Mouse (Mus musculus): ENCODE measurements around the gene Mtf1. TPM values are rescaled to one million over a fixed set of nuclear protein-coding genes. Genes with fewer than 3 reads are reported as not detected.

Mtf1 gene
- total and polyA plus RNA-seq, 3 experiments, result 17.8 to 37.8 (median 28.9) TPM

GRCm38 (mm10) chr4:124894508-124895428 lies 92.9 kb downstream of the Mtf1 start:
- Histone ChIP-seq H3K36me3 (ENCODE audit: control insufficient read depth in 1 of 2, insufficient read depth in 2 of 2, low read length in 2 of 2) (no peaks in the 10 kb centered on the region), H3K79me2 (ENCODE audit: control insufficient read depth, insufficient read depth, low read length, poor library complexity) (no peaks in the 10 kb centered on the region), H3K27me3 (ENCODE audit: control insufficient read depth in 1 of 2, insufficient read depth in 2 of 2, low read length in 2 of 2) (peaks cover 0 to 2% of the 10 kb centered on the region in 2 experiments; a peak in 1 of 4 replicates), H3K4me1 (ENCODE audit: control insufficient read depth in 1 of 2, insufficient read depth in 2 of 2, low read length in 2 of 2) (no peaks in the 10 kb centered on the region), H3K4me3 (ENCODE audit: control insufficient read depth in 1 of 2, insufficient read depth in 1 of 2, low read depth in 2 of 2, low read length in 2 of 2) (no peak overlapping the region), H3K9me3 (replicated peaks; ENCODE audit: insufficient read depth, low read length) (no peaks in the 10 kb centered on the region), H3K27ac (ENCODE audit: control insufficient read depth, low read depth, low read length) (no peak overlapping the region), H3K9ac (ENCODE audit: control insufficient read depth, low read depth, low read length, poor library complexity, severe bottlenecking) (no peak overlapping the region)
- TF ChIP-seq MAZ (IDR thresholded peaks at IDR 0.05; ENCODE audit: low read depth, low read length) (no peak), SMC3 (IDR thresholded peaks at IDR 0.05; ENCODE audit: low read depth, low read length) (no peak), JUND (IDR thresholded peaks at IDR 0.05; ENCODE audit: low read depth, low read length) (no peak), UBTF (IDR thresholded peaks at IDR 0.05; ENCODE audit: borderline replicate concordance, insufficient read depth, low read depth, low read length) (no peak), ZMIZ1 (IDR thresholded peaks at IDR 0.05; ENCODE audit: low read depth, low read length) (no peak), ZC3H11A (IDR thresholded peaks at IDR 0.05; ENCODE audit: low read depth, low read length) (no peak), BHLHE40 (IDR thresholded peaks at IDR 0.05; ENCODE audit: borderline replicate concordance, low read depth, low read length) (no peak), MXI1 (IDR thresholded peaks at IDR 0.05; ENCODE audit: low read depth, low read length) (no peak), CHD2 (IDR thresholded peaks at IDR 0.05; ENCODE audit: low read length) (no peak), CHD1 (IDR thresholded peaks at IDR 0.05; ENCODE audit: low read depth, low read length) (no peak), MEF2A (IDR thresholded peaks at IDR 0.05; ENCODE audit: extremely low read depth, insufficient replicate concordance, low read depth, low read length, poor library complexity, severe bottlenecking) (no peak), CTCF (IDR thresholded peaks at IDR 0.05 in 2 of 3, conservative IDR thresholded peaks at IDR 0.05 in 1 of 3; ENCODE audit: control insufficient read depth in 1 of 3, insufficient read depth in 1 of 3, low read depth in 2 of 3, low read length in 3 of 3, poor library complexity in 1 of 3, severe bottlenecking in 1 of 3) (no peak)
- no peak for DNase-seq (ENCODE audit: low read depth, low spot score)

GRCm38 (mm10) chr4:124898428-124898827 lies 96.5 kb downstream of the Mtf1 start:
- no peak for DNase-seq (ENCODE audit: low read depth, low spot score)
- Histone ChIP-seq H3K27ac (ENCODE audit: control insufficient read depth, low read depth, low read length) (no peak overlapping the region), H3K4me3 (ENCODE audit: control insufficient read depth in 1 of 2, insufficient read depth in 1 of 2, low read depth in 2 of 2, low read length in 2 of 2) (no peak overlapping the region), H3K27me3 (ENCODE audit: control insufficient read depth in 1 of 2, insufficient read depth in 2 of 2, low read length in 2 of 2) (no peaks in the 10 kb centered on the region), H3K4me1 (ENCODE audit: control insufficient read depth in 1 of 2, insufficient read depth in 2 of 2, low read length in 2 of 2) (no peaks in the 10 kb centered on the region), H3K9ac (ENCODE audit: control insufficient read depth, low read depth, low read length, poor library complexity, severe bottlenecking) (no peak overlapping the region), H3K36me3 (ENCODE audit: control insufficient read depth in 1 of 2, insufficient read depth in 2 of 2, low read length in 2 of 2) (no peaks in the 10 kb centered on the region), H3K79me2 (ENCODE audit: control insufficient read depth, insufficient read depth, low read length, poor library complexity) (no peaks in the 10 kb centered on the region), H3K9me3 (replicated peaks; ENCODE audit: insufficient read depth, low read length) (no peaks in the 10 kb centered on the region)
- no peak for TF ChIP-seq USF2 (IDR thresholded peaks at IDR 0.05; ENCODE audit: borderline replicate concordance in 1 of 2, insufficient read depth in 1 of 2, low read depth in 1 of 2, low read length in 2 of 2)
- TF ChIP-seq RAD21 (IDR thresholded peaks at IDR 0.05; ENCODE audit: low read depth, low read length), result no peak
- no peak for TF ChIP-seq ZC3H11A (IDR thresholded peaks at IDR 0.05; ENCODE audit: low read depth, low read length)
- TF ChIP-seq USF1 (IDR thresholded peaks at IDR 0.05; ENCODE audit: low read depth, low read length), result no peak
- no peak for TF ChIP-seq ETS1 (IDR thresholded peaks at IDR 0.05; ENCODE audit: low read depth, low read length)
- no peak for TF ChIP-seq MAX (IDR thresholded peaks at IDR 0.05; ENCODE audit: low read length)
- no peak for TF ChIP-seq CHD1 (IDR thresholded peaks at IDR 0.05; ENCODE audit: low read depth, low read length)
- TF ChIP-seq ZMIZ1 (IDR thresholded peaks at IDR 0.05; ENCODE audit: low read depth, low read length), result no peak
- no peak for TF ChIP-seq RCOR1 (IDR thresholded peaks at IDR 0.05; ENCODE audit: low read depth, low read length)
- no peak for TF ChIP-seq MEF2A (IDR thresholded peaks at IDR 0.05; ENCODE audit: extremely low read depth, insufficient replicate concordance, low read depth, low read length, poor library complexity, severe bottlenecking)
- TF ChIP-seq UBTF (IDR thresholded peaks at IDR 0.05; ENCODE audit: borderline replicate concordance, insufficient read depth, low read depth, low read length), result no peak
- no peak for TF ChIP-seq E2F4 (IDR thresholded peaks at IDR 0.05; ENCODE audit: borderline replicate concordance, low read depth, low read length)

All from MEL (cell line).